Comparison of ENCODE assay signal across 15 mouse cellular contexts in the genomic region with DNA sequence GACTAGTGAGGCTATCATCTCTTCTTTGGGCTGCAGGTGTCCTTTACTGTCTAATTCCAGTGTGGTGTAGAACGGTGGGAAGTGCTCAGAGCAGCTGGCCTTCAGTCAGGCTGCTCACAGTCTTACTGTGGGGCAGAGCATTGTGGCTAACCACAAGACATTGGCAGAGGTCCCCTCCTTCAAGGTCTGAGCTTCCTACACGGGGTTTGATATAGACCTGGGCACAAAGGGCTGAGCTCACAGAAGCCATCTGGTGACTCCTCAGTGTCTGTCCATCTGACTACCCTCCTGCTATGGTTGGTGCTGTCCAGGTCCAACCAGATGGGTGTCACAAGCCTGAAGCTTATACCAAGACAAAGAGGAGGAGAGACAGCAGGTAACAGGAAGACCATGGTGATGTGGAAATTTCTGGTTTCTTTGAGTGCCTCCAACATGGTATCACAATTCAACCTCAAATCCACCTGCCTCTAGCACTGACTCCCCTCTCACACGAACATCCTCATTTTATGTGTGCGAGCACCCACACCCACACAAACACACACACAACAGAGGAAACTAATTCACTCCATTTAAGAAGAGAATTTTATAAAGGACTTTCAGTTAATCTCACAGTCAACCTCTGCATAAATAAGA.
A peak's percentile ranks its signal among the peaks of the same experiment; 100 is the strongest.
DNase-seq lines count a peak whose midpoint lies in the region; ATAC-seq lines count a peak whose summit lies in the region.
"Had no signal": no experiment of that assay in that cellular context is flagged by ENCODE, and none has a peak within 500 bp of the region (broad histone marks: within the 10 kb centered on the region; RNA-seq: fewer than 3 reads in every experiment).

No protein-coding gene starts in this region.

- ATAC-seq in megakaryocyte progenitor cell, adult 5-6 weeks (replicated peaks; ENCODE audit: poor library complexity): peak; percentile 89
- no peak for ATAC-seq in erythroid progenitor cell, adult 5-6 weeks (replicated peaks; ENCODE audit: low FRiP score, poor library complexity, severe bottlenecking)
- ATAC-seq: activated CD4-positive, CD25-positive, alpha-beta regulatory T cell, adult 4 months had no signal

- DNase-seq in spleen, postnatal 36 days (ENCODE audit: low spot score in 2 of 2): peak; percentile 43 to 48
- DNase-seq in spleen, postnatal 14 days (ENCODE audit: low spot score in 2 of 2): no peak
- DNase-seq in cerebellum, adult 9-10 months: peak; percentile 33
- peak; percentile 46 to 51 for DNase-seq in thymus, postnatal 36 days
- no peak for DNase-seq in embryo, embryonic 10.5 days (ENCODE audit: low spot score)
- DNase-seq in heart, adult 11 months: no peak
- DNase-seq: gastrocnemius, postnatal 25 days; kidney, adult 11 months; kidney, postnatal 14 days; lung, adult 18-20 months; lung, postnatal 36 days; midbrain, embryonic 14.5 days had no signal

Comparison
In these comparisons a context has a peak if more than half of its experiments do, and no peak if none do; other contexts are left out.
1. DNase-seq: peak in spleen, postnatal 36 days (2 of 2), cerebellum, adult 9-10 months (single experiment) and thymus, postnatal 36 days (2 of 2); none in spleen, postnatal 14 days (0 of 2), embryo, embryonic 10.5 days (single experiment) and heart, adult 11 months (single experiment).